Mouse (Mus musculus): Measurements from ENCODE around the gene Meox1. TPM values are rescaled to one million over a fixed set of nuclear protein-coding genes. Genes with fewer than 3 reads are reported as not detected.

Meox1 gene
- polyA plus RNA-seq, 1 experiment from 2014 or later: 5.2 TPM

DNA sequence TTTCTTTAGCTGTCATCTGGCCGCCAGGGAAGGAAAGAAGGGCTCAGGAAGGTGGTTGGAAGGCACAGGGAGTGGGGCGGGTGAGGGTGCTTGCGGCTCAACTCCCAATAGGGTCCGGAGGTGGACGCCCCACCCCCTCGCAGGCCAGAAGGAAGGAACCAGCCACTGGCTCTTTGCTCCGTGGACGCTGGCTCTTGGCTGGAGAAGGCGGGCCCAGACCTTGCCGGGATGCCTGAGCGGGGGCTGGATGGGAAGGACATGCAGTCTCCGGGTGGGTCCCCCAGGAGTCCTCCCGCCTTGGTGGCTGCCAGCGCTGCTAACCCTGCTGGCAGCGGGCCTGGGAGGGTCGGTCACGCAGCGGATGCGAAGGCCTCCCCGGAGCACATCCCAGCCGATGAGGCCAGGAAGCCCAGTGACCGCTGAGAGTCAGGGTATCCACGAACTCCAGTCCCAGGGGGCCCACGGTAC is 12.5 kb downstream of the Meox1 start:
- 7% methylated on average over 24 of the region's 24 CpGs for WGBS
- Histone ChIP-seq H3K4me2 (replicated peaks; ENCODE audit: low read depth, low read length) (peak overlapping the region; percentile 49), H3K9ac (replicated peaks; ENCODE audit: low read depth, low read length) (no peak overlapping the region), H3K4me1 (ENCODE audit: control insufficient read depth, insufficient read depth, low read length) (peaks cover 50% of the 10 kb centered on the region), H3K36me3 (ENCODE audit: control insufficient read depth, insufficient read depth, low read length) (no peaks in the 10 kb centered on the region), H3K27me3 (ENCODE audit: control insufficient read depth, insufficient read depth, low read length) (no peaks in the 10 kb centered on the region), H3K9me3 (ENCODE audit: control insufficient read depth, low read depth, low read length) (no peaks in the 10 kb centered on the region), H3K4me3 (ENCODE audit: low read depth, low read length) (peak overlapping the region; percentile 7; the same call in 1 of the 2 replicates), H3K27ac (ENCODE audit: low read length) (peak overlapping the region; percentile 82)
- ATAC-seq (ENCODE audit: insufficient number of reproducible peaks, insufficient read depth, low FRiP score, low read depth): peak; percentile 74

DNA sequence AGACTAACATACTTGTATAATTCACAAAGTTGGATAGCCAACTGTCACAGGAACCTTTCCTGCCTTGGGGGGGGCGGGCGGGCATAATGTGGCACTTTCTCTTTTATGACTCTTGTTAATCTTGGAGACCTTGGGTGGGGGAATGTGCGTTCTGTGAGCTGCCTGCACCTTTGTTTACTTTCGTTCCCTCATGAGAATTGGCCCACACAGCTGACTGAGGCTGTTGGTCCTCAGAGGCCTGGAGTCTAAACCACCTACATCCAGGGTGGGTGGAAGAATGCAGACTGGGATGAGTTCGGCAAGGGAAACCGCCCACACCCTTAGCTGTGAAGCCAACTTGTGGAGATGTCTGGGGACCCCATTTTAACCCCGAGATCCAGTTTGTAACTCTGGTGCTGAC is 13.0 kb downstream of the Meox1 start:
- no peaks in the 10 kb centered on the region for H3K9me3 ChIP-seq (ENCODE audit: control insufficient read depth, low read depth, low read length)
- no peak overlapping the region for H3K4me3 ChIP-seq (ENCODE audit: low read depth, low read length)
- H3K9ac ChIP-seq (replicated peaks; ENCODE audit: low read depth, low read length): no peak overlapping the region
- H3K4me2 ChIP-seq (replicated peaks; ENCODE audit: low read depth, low read length): peak overlapping the region; percentile 49
- H3K27ac ChIP-seq (ENCODE audit: low read length): peak overlapping the region; percentile 82
- WGBS: 26% methylated on average over 7 of the region's 7 CpGs
- H3K27me3 ChIP-seq (ENCODE audit: control insufficient read depth, insufficient read depth, low read length): no peaks in the 10 kb centered on the region
- ATAC-seq (ENCODE audit: insufficient number of reproducible peaks, insufficient read depth, low FRiP score, low read depth): no peak
- H3K36me3 ChIP-seq (ENCODE audit: control insufficient read depth, insufficient read depth, low read length): no peaks in the 10 kb centered on the region
- H3K4me1 ChIP-seq (ENCODE audit: control insufficient read depth, insufficient read depth, low read length): peaks cover 46% of the 10 kb centered on the region

GRCm38 (mm10) chr11:101879672-101880071 is 14.5 kb downstream of the Meox1 start:
- no peak for ATAC-seq (ENCODE audit: insufficient number of reproducible peaks, insufficient read depth, low FRiP score, low read depth)
- no peaks in the 10 kb centered on the region for H3K27me3 ChIP-seq (ENCODE audit: control insufficient read depth, insufficient read depth, low read length)
- WGBS: 68% methylated on average over 4 of the region's 4 CpGs
- H3K36me3 ChIP-seq (ENCODE audit: control insufficient read depth, insufficient read depth, low read length): no peaks in the 10 kb centered on the region
- H3K27ac ChIP-seq (ENCODE audit: low read length): peak overlapping the region; percentile 33; the same call in 1 of the 2 replicates
- H3K4me1 ChIP-seq (ENCODE audit: control insufficient read depth, insufficient read depth, low read length): peaks cover 37% of the 10 kb centered on the region
- H3K9ac ChIP-seq (replicated peaks; ENCODE audit: low read depth, low read length): no peak overlapping the region
- no peaks in the 10 kb centered on the region for H3K9me3 ChIP-seq (ENCODE audit: control insufficient read depth, low read depth, low read length)
- no peak overlapping the region for H3K4me2 ChIP-seq (replicated peaks; ENCODE audit: low read depth, low read length)
- no peak overlapping the region for H3K4me3 ChIP-seq (ENCODE audit: low read depth, low read length)

DNA sequence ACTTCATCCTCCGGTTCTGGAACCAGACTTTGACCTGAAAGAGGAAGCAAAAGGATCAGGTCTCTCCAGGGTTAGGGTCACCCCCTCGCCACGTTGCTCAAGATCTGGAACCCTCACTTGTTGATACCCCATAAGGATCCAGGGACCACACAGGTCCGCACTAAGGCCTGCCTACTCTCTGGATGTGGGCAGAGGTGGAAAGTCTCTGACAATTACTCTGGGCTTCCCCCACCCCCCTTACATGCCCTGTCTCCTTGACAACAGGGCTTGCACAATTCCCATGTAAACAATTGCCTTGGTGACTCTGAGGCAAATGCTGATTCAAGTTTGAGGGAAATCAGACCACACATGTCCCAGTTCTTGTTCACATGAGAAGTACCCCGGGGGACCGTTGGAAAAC is 15.5 kb downstream of the Meox1 start:
- 48% methylated on average over 6 of the region's 6 CpGs for WGBS
- no peaks in the 10 kb centered on the region for H3K9me3 ChIP-seq (ENCODE audit: control insufficient read depth, low read depth, low read length)
- H3K4me1 ChIP-seq (ENCODE audit: control insufficient read depth, insufficient read depth, low read length): peaks cover 37% of the 10 kb centered on the region
- ATAC-seq (ENCODE audit: insufficient number of reproducible peaks, insufficient read depth, low FRiP score, low read depth): no peak
- H3K4me3 ChIP-seq (ENCODE audit: low read depth, low read length): no peak overlapping the region
- no peaks in the 10 kb centered on the region for H3K36me3 ChIP-seq (ENCODE audit: control insufficient read depth, insufficient read depth, low read length)
- H3K4me2 ChIP-seq (replicated peaks; ENCODE audit: low read depth, low read length): 0 out of 2 replicates have a peak overlapping the region, but pooled peaks have one; percentile 7
- H3K27me3 ChIP-seq (ENCODE audit: control insufficient read depth, insufficient read depth, low read length): no peaks in the 10 kb centered on the region
- H3K27ac ChIP-seq (ENCODE audit: low read length): no peak overlapping the region
- H3K9ac ChIP-seq (replicated peaks; ENCODE audit: low read depth, low read length): no peak overlapping the region

GRCm38 (mm10) chr11:101874978-101875377 is 19.2 kb downstream of the Meox1 start:
- H3K27me3 ChIP-seq (ENCODE audit: control insufficient read depth, insufficient read depth, low read length): no peaks in the 10 kb centered on the region
- H3K4me3 ChIP-seq (ENCODE audit: low read depth, low read length): no peak overlapping the region
- H3K4me2 ChIP-seq (replicated peaks; ENCODE audit: low read depth, low read length): no peak overlapping the region
- no peak overlapping the region for H3K9ac ChIP-seq (replicated peaks; ENCODE audit: low read depth, low read length)
- no peak for ATAC-seq (ENCODE audit: insufficient number of reproducible peaks, insufficient read depth, low FRiP score, low read depth)
- peaks cover 20% of the 10 kb centered on the region for H3K4me1 ChIP-seq (ENCODE audit: control insufficient read depth, insufficient read depth, low read length)
- H3K36me3 ChIP-seq (ENCODE audit: control insufficient read depth, insufficient read depth, low read length): no peaks in the 10 kb centered on the region
- H3K27ac ChIP-seq (ENCODE audit: low read length): no peak overlapping the region
- no peaks in the 10 kb centered on the region for H3K9me3 ChIP-seq (ENCODE audit: control insufficient read depth, low read depth, low read length)
- 60% methylated on average over 4 of the region's 5 CpGs for WGBS

DNA sequence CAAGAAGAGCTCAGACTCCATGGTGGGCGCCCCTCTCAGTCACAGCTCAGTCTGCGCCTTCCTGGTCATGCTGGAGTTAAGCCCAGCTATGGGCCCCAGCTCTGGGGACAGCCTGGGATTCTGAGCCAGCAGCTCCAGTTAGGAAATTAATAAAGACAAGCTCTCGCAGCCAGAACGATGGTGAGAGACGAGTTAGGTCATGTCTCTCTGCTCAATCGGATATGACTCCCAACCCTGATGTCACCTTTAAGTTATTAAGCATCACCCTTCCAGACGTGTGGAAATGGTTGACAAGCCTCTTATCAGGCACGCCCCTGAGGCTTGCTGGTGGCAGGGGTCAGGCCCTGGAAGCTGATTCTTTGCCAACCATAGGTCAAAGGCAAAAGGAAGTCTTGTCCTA is 20.3 kb downstream of the Meox1 start:
- no peak for ATAC-seq (ENCODE audit: insufficient number of reproducible peaks, insufficient read depth, low FRiP score, low read depth)
- no peak overlapping the region; the same call in 1 of the 2 replicates for H3K27ac ChIP-seq (ENCODE audit: low read length)

DNA sequence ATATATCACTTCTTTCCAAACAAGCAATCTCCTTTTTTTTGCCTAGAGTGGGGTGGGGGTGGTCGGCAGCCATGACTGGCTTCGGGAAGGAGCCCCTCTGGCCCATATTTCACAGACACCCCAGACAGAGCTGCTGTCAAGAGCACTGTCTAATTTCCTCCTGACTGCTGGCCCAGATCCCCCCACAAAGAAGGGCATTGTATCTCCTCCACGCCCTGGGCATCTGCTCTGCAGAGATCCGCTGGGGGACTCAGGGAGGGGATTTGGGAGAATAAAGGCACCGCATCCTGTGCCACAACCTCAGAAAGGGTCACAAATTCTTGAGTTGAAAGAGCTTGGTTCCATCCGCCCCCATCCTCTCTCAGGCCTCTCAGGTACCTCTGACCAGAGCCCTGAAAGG is 22.7 kb downstream of the Meox1 start:
- H3K9ac ChIP-seq (replicated peaks; ENCODE audit: low read depth, low read length): no peak overlapping the region
- WGBS: 47% methylated on average over 6 of the region's 6 CpGs

More for the DNA sequence above, 20.3 kb downstream of the Meox1 start:
- no peak overlapping the region for H3K4me3 ChIP-seq (ENCODE audit: low read depth, low read length)
- peaks cover 13% of the 10 kb centered on the region for H3K4me1 ChIP-seq (ENCODE audit: control insufficient read depth, insufficient read depth, low read length)
- no peaks in the 10 kb centered on the region for H3K27me3 ChIP-seq (ENCODE audit: control insufficient read depth, insufficient read depth, low read length)
- H3K4me2 ChIP-seq (replicated peaks; ENCODE audit: low read depth, low read length): no peak overlapping the region
- H3K9ac ChIP-seq (replicated peaks; ENCODE audit: low read depth, low read length): no peak overlapping the region
- H3K9me3 ChIP-seq (ENCODE audit: control insufficient read depth, low read depth, low read length): no peaks in the 10 kb centered on the region
- H3K36me3 ChIP-seq (ENCODE audit: control insufficient read depth, insufficient read depth, low read length): no peaks in the 10 kb centered on the region
- 44% methylated on average over 8 of the region's 8 CpGs for WGBS

DNA sequence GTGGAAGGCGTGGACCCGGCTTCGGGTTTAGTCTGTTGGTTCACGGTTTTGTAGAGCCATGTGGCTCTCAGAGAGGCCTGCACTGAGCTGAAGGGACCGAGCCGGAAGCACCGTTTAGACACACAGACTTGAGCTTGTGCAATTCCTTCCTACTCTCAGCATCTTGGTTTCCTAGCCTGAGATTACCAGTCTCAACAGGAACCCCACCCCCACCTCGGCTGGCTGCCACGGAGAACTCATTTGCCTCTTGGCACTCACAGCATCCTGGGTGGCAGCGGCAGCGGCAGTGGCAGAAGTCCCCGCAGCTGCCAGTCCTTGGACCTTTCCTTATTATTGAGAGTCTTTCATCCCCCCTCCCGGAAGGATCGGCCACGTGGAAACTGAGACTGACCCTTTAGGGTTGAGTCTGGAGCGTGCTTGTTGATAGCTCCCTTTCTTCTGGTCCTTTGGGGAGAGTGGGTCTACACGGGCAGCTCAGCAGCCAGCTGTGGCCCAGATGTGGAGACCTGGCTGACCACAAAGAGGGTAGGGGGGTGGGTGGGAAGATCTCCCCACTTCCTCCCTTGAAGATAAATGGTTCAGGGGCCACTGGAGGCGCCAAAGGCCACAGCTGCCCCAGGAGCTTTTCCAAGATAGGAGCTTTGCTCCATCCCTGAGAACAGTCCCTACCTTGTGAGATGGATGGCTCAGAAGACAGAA is 24.0 kb downstream of the Meox1 start:
- Histone ChIP-seq H3K4me2 (replicated peaks; ENCODE audit: low read depth, low read length) (no peak overlapping the region), H3K27me3 (ENCODE audit: control insufficient read depth, insufficient read depth, low read length) (no peaks in the 10 kb centered on the region), H3K4me1 (ENCODE audit: control insufficient read depth, insufficient read depth, low read length) (peaks cover 12% of the 10 kb centered on the region), H3K27ac (ENCODE audit: low read length) (no peak overlapping the region), H3K9ac (replicated peaks; ENCODE audit: low read depth, low read length) (no peak overlapping the region), H3K36me3 (ENCODE audit: control insufficient read depth, insufficient read depth, low read length) (no peaks in the 10 kb centered on the region), H3K9me3 (ENCODE audit: control insufficient read depth, low read depth, low read length) (no peaks in the 10 kb centered on the region), H3K4me3 (ENCODE audit: low read depth, low read length) (no peak overlapping the region)
- 60% methylated on average over 18 of the region's 18 CpGs for WGBS
- ATAC-seq (ENCODE audit: insufficient number of reproducible peaks, insufficient read depth, low FRiP score, low read depth): no peak

More for the DNA sequence above, 22.7 kb downstream of the Meox1 start:
- no peak overlapping the region for H3K4me3 ChIP-seq (ENCODE audit: low read depth, low read length)
- no peak overlapping the region for H3K27ac ChIP-seq (ENCODE audit: low read length)
- H3K9me3 ChIP-seq (ENCODE audit: control insufficient read depth, low read depth, low read length): no peaks in the 10 kb centered on the region
- H3K36me3 ChIP-seq (ENCODE audit: control insufficient read depth, insufficient read depth, low read length): no peaks in the 10 kb centered on the region
- H3K27me3 ChIP-seq (ENCODE audit: control insufficient read depth, insufficient read depth, low read length): no peaks in the 10 kb centered on the region
- H3K4me2 ChIP-seq (replicated peaks; ENCODE audit: low read depth, low read length): no peak overlapping the region
- ATAC-seq (ENCODE audit: insufficient number of reproducible peaks, insufficient read depth, low FRiP score, low read depth): no peak
- H3K4me1 ChIP-seq (ENCODE audit: control insufficient read depth, insufficient read depth, low read length): peaks cover 12% of the 10 kb centered on the region
